7 mouse cellular contexts compared by ENCODE assay signal in the genomic region with DNA sequence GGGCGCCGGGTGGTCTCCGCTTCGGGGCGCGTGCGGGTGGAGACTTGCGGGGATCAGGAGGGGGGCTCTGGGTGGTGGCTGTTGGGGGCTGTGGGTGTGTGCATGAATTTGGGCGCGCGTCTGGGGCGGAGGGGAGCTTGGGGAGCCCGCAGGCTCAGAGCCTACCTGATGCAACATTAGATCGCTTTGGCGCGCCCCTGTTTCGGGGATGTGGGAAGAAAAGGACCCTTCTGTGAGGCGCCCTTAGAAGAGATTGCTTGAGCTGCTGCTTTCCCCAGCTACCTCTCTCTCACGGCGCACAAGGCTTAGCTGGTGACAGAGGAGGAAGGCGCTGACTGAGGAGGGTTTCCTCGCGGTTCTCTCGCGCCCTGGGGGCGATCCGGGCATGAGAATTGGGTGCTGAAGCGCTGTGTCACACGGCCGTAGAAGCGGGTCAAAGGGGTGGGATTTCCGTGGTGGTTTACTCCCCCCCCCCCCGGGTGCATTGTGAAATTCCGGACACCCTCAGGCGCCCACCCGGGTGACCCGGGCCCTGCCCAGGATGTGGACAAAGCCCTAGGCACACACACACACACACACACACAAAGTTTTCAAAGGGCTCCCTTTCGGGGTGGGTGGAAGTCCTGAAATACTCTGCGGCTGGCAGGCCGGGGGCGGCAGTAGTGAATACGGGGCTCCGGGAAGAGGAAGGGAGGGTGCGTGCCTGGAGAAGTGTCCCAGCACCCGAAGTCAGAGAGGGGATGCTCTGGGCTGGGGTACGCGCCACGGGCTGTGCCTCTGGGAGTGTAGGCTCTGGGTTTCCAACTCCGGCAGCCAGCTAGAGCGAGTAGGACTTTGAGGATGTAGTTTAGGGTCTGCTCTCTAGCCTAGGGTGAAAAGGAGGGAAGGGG. TPM values are rescaled to one million over a fixed set of nuclear protein-coding genes. Genes with fewer than 3 reads are reported as not detected.
DNase-seq lines count a peak whose midpoint lies in the region; ATAC-seq lines count a peak whose summit lies in the region.

No protein-coding gene starts in this region.

- H3K4me3 ChIP-seq in forebrain, embryonic 10.5 days = peak overlapping the region; percentile 94

- intact Hi-C loops in heart, postnatal 36 days (cut with DNase I) = loop anchor here (2.0 to 10.0 kb wide), 6 partner anchors 27 to 589 kb away; a partner anchor contains a TSS
- intact Hi-C loops in left cerebral cortex, postnatal 14 days (cut with DNase I) = loop anchor here (5.0 to 10.0 kb wide), 4 partner anchors 33 to 181 kb away; no protein-coding TSS in a partner anchor

- DNase-seq in ES-CJ7 (ENCODE audit: low read depth, low spot score) = peak; percentile 45
- peak; percentile 13 for DNase-seq in adrenal gland, adult 8-10 months
- DNase-seq in forebrain, embryonic 10.5 days (ENCODE audit: extremely low spot score, low spot score) = peak; percentile 68
- peak; percentile 59 to 60 for DNase-seq in heart, postnatal 36 days
- DNase-seq in left cerebral cortex, postnatal 14 days (ENCODE audit: low spot score in 2 of 2) = peak; percentile 32 to 52
- DNase-seq in right cerebral cortex, postnatal 4 days = peak; percentile 38

- H3K27me3 ChIP-seq in forebrain, embryonic 10.5 days (ENCODE audit: poor library complexity, severe bottlenecking) = no peaks in the 10 kb centered on the region

- no peaks in the 10 kb centered on the region for H3K9me3 ChIP-seq in forebrain, embryonic 10.5 days

- peaks cover 17% of the 10 kb centered on the region for H3K36me3 ChIP-seq in forebrain, embryonic 10.5 days (replicated peaks)

- peak; percentile 30 for ATAC-seq in megakaryocyte, adult 5-6 weeks (ENCODE audit: poor library complexity, severe bottlenecking)

- H3K27ac ChIP-seq in forebrain, embryonic 10.5 days = peak overlapping the region; percentile 99

- H3K4me1 ChIP-seq in forebrain, embryonic 10.5 days = peaks cover 64% of the 10 kb centered on the region

- WGBS in forebrain, embryonic 10.5 days = under 1% methylated on average over 50 of the region's 50 CpGs

RNA-seq across cellular contexts. Expression of a gene that starts 0.6 kb away (rescaled TPM):
- total RNA-seq in adrenal gland, adult 8-10 months (2022) = 10 to 100 TPM; 40.3 to 44.5 (median 42.4) TPM
- 277 and 280 TPM in 2 replicates for polyA plus RNA-seq in forebrain, embryonic 10.5 days (2016; fragmentation: Nextera tagmentation; extraction: Ambion mirVana)
- 10 to 100 TPM; 29.9 to 32.5 TPM for total RNA-seq in heart, postnatal 36 days (2021)
- total RNA-seq in left cerebral cortex, postnatal 14 days (2021) = 100 to 1,000 TPM; 201 to 209 TPM
- 70.4 and 82.5 TPM in 2 replicates for total RNA-seq in megakaryocyte, adult 5-6 weeks (2015)
- total RNA-seq in megakaryocyte, adult 5-6 weeks (2017) = 83.3 and 87.4 TPM in 2 replicates

RNA-seq across cellular contexts. Expression of a gene that starts 49.1 kb away (rescaled TPM):
- total RNA-seq in adrenal gland, adult 8-10 months (2022) = under 1 TPM; 0.06 to 0.22 (median 0.10) TPM
- polyA plus RNA-seq in forebrain, embryonic 10.5 days (2016; fragmentation: Nextera tagmentation; extraction: Ambion mirVana) = 0.21 and 0.43 TPM in 2 replicates
- under 1 TPM in 1 of 2 experiments, not detected in 1; 0.08 TPM for total RNA-seq in heart, postnatal 36 days (2021)
- total RNA-seq in left cerebral cortex, postnatal 14 days (2021) = 1 to 10 TPM; 5.2 to 6.8 TPM
- total RNA-seq in megakaryocyte, adult 5-6 weeks (2015) = not detected in 2 replicates
- total RNA-seq in megakaryocyte, adult 5-6 weeks (2017) = not detected in 2 replicates

Comparison
In these comparisons a context has a peak if more than half of its experiments do, and no peak if none do; other contexts are left out.
1. Peak in every context shown above with its lines: DNase-seq, ATAC-seq, H3K4me3 ChIP-seq and H3K27ac ChIP-seq.
2. DNase-seq: peak in every context shown above with its lines; median percentile 68 in forebrain, embryonic 10.5 days; 60 in heart, postnatal 36 days; 45 in ES-CJ7; 42 in left cerebral cortex, postnatal 14 days; 38 in right cerebral cortex, postnatal 4 days; 13 in adrenal gland, adult 8-10 months.
3. RNA of a gene that starts 49.1 kb away (total RNA-seq): 5.2 to 6.8 TPM in left cerebral cortex, postnatal 14 days; 0.06 to 0.22 TPM in adrenal gland, adult 8-10 months, 0.08 TPM in heart, postnatal 36 days and not detected in megakaryocyte, adult 5-6 weeks; every median in the first group is over 4 times any median in the second.